Comparison of ENCODE assay signal across 22 mouse cellular contexts in genomic region chr16:31071731-31072130, GRCm38 (mm10). TPM values are rescaled to one million over a fixed set of nuclear protein-coding genes. Genes with fewer than 3 reads are reported as not detected.
DNase-seq lines count a peak whose midpoint lies in the region; ATAC-seq lines count a peak whose summit lies in the region.
"Had no signal": no experiment of that assay in that cellular context is flagged by ENCODE, and none has a peak within 500 bp of the region (broad histone marks: within the 10 kb centered on the region; RNA-seq: fewer than 3 reads in every experiment).

No protein-coding gene starts in this region.

- WGBS in kidney, embryonic 16.5 days = 81% methylated on average over 6 of the region's 6 CpGs
- WGBS in midbrain, embryonic 11.5 days = 85% methylated on average over 6 of the region's 6 CpGs
- WGBS in midbrain, embryonic 10.5 days = 83% methylated on average over 6 of the region's 6 CpGs

- no peaks in the 10 kb centered on the region for H3K36me3 ChIP-seq in kidney, embryonic 16.5 days (ENCODE audit: insufficient read depth, low read length)
- H3K36me3 ChIP-seq in midbrain, embryonic 11.5 days (ENCODE audit: control insufficient read depth, insufficient read depth, low read length) = no peaks in the 10 kb centered on the region
- no peaks in the 10 kb centered on the region for H3K36me3 ChIP-seq in midbrain, embryonic 10.5 days
- H3K36me3 ChIP-seq: embryonic facial prominence, embryonic 12.5 days; forebrain, embryonic 15.5 days had no signal

- no peak overlapping the region for H3K4me2 ChIP-seq in kidney, embryonic 16.5 days (replicated peaks; ENCODE audit: low read depth, low read length)
- no peak overlapping the region for H3K4me2 ChIP-seq in midbrain, embryonic 11.5 days
- H3K4me2 ChIP-seq: embryonic facial prominence, embryonic 12.5 days; forebrain, embryonic 13.5 days; forebrain, embryonic 15.5 days had no signal

- H3K4me1 ChIP-seq in kidney, embryonic 16.5 days (ENCODE audit: insufficient read depth, low read length) = peaks cover 21% of the 10 kb centered on the region
- peaks cover 2% of the 10 kb centered on the region; the same call in 1 of the 2 replicates for H3K4me1 ChIP-seq in midbrain, embryonic 11.5 days (ENCODE audit: control insufficient read depth, insufficient read depth, low read length)
- H3K4me1 ChIP-seq in midbrain, embryonic 10.5 days = peaks cover 18% of the 10 kb centered on the region

- 0 out of 2 replicates have a peak overlapping the region, but pooled peaks have one; percentile 4 for H3K9ac ChIP-seq in kidney, embryonic 16.5 days (replicated peaks; ENCODE audit: low read length)
- no peak overlapping the region for H3K9ac ChIP-seq in midbrain, embryonic 11.5 days (ENCODE audit: low read length)
- H3K9ac ChIP-seq: embryonic facial prominence, embryonic 12.5 days; forebrain, embryonic 13.5 days; forebrain, embryonic 15.5 days had no signal

- no peak for ATAC-seq in kidney, embryonic 16.5 days (ENCODE audit: low FRiP score, low TSS enrichment)
- ATAC-seq in midbrain, embryonic 11.5 days (ENCODE audit: low FRiP score) = no peak
- ATAC-seq: activated CD4-positive, CD25-positive, alpha-beta regulatory T cell, adult 4 months; CD4-positive, CD25-positive, alpha-beta regulatory T cell, adult 4 months; Patski had no signal

- DNase-seq in gastrocnemius, postnatal 10 days = peak; percentile 1
- DNase-seq in gastrocnemius, postnatal 4 days (ENCODE audit: low spot score in 2 of 2) = no peak
- DNase-seq in kidney, adult 8-10 months = no peak
- peak; percentile 76 for DNase-seq in midbrain, embryonic 11.5 days (ENCODE audit: low spot score, missing footprints)
- DNase-seq in midbrain, embryonic 10.5 days (ENCODE audit: low spot score) = no peak
- DNase-seq: adrenal gland, adult 8-10 months; adrenal gland, postnatal 14 days; adrenal gland, postnatal 36 days; B cell, adult 2 months; cerebellum, adult 11-12 months; cerebellum, adult 9-10 months; cerebellum, postnatal 10 days had no signal

- H3K9me3 ChIP-seq in kidney, embryonic 16.5 days (ENCODE audit: low read length) = no peaks in the 10 kb centered on the region
- no peaks in the 10 kb centered on the region for H3K9me3 ChIP-seq in midbrain, embryonic 11.5 days (ENCODE audit: control insufficient read depth, low read length)
- no peaks in the 10 kb centered on the region for H3K9me3 ChIP-seq in midbrain, embryonic 10.5 days (replicated peaks)
- H3K9me3 ChIP-seq: embryonic facial prominence, embryonic 10.5 days; embryonic facial prominence, embryonic 12.5 days; forebrain, embryonic 13.5 days; forebrain, embryonic 15.5 days; G1E had no signal

- H3K4me3 ChIP-seq in kidney, embryonic 16.5 days (ENCODE audit: low read length) = no peak overlapping the region
- no peak overlapping the region for H3K4me3 ChIP-seq in midbrain, embryonic 11.5 days (ENCODE audit: low read depth, low read length)
- no peak overlapping the region for H3K4me3 ChIP-seq in midbrain, embryonic 10.5 days
- H3K4me3 ChIP-seq: embryonic facial prominence, embryonic 10.5 days; embryonic facial prominence, embryonic 12.5 days; forebrain, embryonic 13.5 days; forebrain, embryonic 15.5 days had no signal

- H3K27me3 ChIP-seq in kidney, embryonic 16.5 days (ENCODE audit: insufficient read depth, low read length) = no peaks in the 10 kb centered on the region
- no peaks in the 10 kb centered on the region for H3K27me3 ChIP-seq in midbrain, embryonic 11.5 days (ENCODE audit: control insufficient read depth, insufficient read depth, low read length)
- no peaks in the 10 kb centered on the region for H3K27me3 ChIP-seq in midbrain, embryonic 10.5 days (ENCODE audit: low read depth, poor library complexity, severe bottlenecking)
- H3K27me3 ChIP-seq: CH12.LX; embryonic facial prominence, embryonic 12.5 days; forebrain, embryonic 13.5 days; forebrain, embryonic 15.5 days; Patski had no signal

- H3K27ac ChIP-seq in kidney, embryonic 16.5 days (ENCODE audit: low read length) = no peak overlapping the region
- no peak overlapping the region for H3K27ac ChIP-seq in midbrain, embryonic 11.5 days (ENCODE audit: low read depth, low read length)
- no peak overlapping the region for H3K27ac ChIP-seq in midbrain, embryonic 10.5 days (replicated peaks)
- H3K27ac ChIP-seq: embryonic facial prominence, embryonic 12.5 days; forebrain, embryonic 13.5 days; forebrain, embryonic 15.5 days had no signal

RNA-seq across cellular contexts. Expression of gene Xxylt1, which starts 9.5 kb away (rescaled TPM):
- 1 to 10 TPM; 8.8 to 9.8 TPM for total RNA-seq in gastrocnemius, postnatal 10 days (2021)
- total RNA-seq in gastrocnemius, postnatal 4 days (2021) = 10 to 100 TPM; 12.7 to 12.9 TPM
- polyA plus RNA-seq in kidney, embryonic 16.5 days (2015; fragmentation: Nextera tagmentation; extraction: Ambion mirVana) = 12.0 and 18.8 TPM in 2 replicates
- polyA plus RNA-seq in midbrain, embryonic 11.5 days (2014; fragmentation: Nextera tagmentation; extraction: Ambion mirVana) = 11.7 and 12.7 TPM in 2 replicates
- polyA plus RNA-seq in midbrain, embryonic 10.5 days (2016; fragmentation: Nextera tagmentation; extraction: Ambion mirVana) = 13.6 and 14.0 TPM in 2 replicates

Comparison
In these comparisons a context has a peak if more than half of its experiments do, and no peak if none do; other contexts are left out.
1. DNase-seq: peak in gastrocnemius, postnatal 10 days (single experiment) and midbrain, embryonic 11.5 days (single experiment); none in gastrocnemius, postnatal 4 days (0 of 2), kidney, adult 8-10 months (0 of 2) and midbrain, embryonic 10.5 days (single experiment).